Mouse (Mus musculus): ENCODE results near the gene Cd27.

GRCm38 (mm10) chr6:125232045-125232437 lies 4.8 kb downstream of the Cd27 start:
- no peak for TF ChIP-seq CTCF (IDR thresholded peaks at IDR 0.05)
- TF ChIP-seq EP300 (IDR thresholded peaks at IDR 0.05), result no peak
